Mouse (Mus musculus): ENCODE data around the gene Sh3bgrl3.

- TF ChIP-seq CTCF (IDR thresholded peaks at IDR 0.05; ENCODE audit: borderline replicate concordance, insufficient read depth, low read length) (no peak), POLR2A (IDR thresholded peaks at IDR 0.05; ENCODE audit: low read depth, low read length) (no peak)
Measured at GRCm38 (mm10) chr4:134116501-134116900, 12.1 kb downstream of the Sh3bgrl3 start.
